ENCODE assay signal across 25 mouse cellular contexts in genomic region chr2:58527786-58528185, GRCm38 (mm10). TPM values are rescaled to one million over a fixed set of nuclear protein-coding genes. Genes with fewer than 3 reads are reported as not detected.
"Had no signal": no experiment of that assay in that cellular context is flagged by ENCODE, and none has a peak within 500 bp of the region (broad histone marks: within the 10 kb centered on the region; RNA-seq: fewer than 3 reads in every experiment).

No protein-coding gene starts in this region.

- H3K4me2 ChIP-seq: kidney, embryonic 15.5 days; limb, embryonic 12.5 days; limb, embryonic 15.5 days; liver, embryonic 11.5 days; lung, embryonic 14.5 days; midbrain, embryonic 12.5 days; midbrain, embryonic 15.5 days had no signal

- DNase-seq: kidney, postnatal 14 days; kidney, postnatal 4 days; left cerebral cortex, postnatal 4 days; liver, postnatal 0 days; lung, embryonic 14.5 days; thymus, adult 18-20 months; thymus, postnatal 36 days had no signal

- H3K27ac ChIP-seq: kidney, embryonic 15.5 days; limb, embryonic 12.5 days; limb, embryonic 15.5 days; liver, embryonic 14.5 days; macrophage; midbrain, embryonic 12.5 days; midbrain, embryonic 15.5 days had no signal

- H3K9ac ChIP-seq: kidney, embryonic 15.5 days; limb, embryonic 12.5 days; limb, embryonic 15.5 days; liver, embryonic 14.5 days; liver, postnatal 0 days; lung, embryonic 14.5 days; midbrain, embryonic 12.5 days; midbrain, embryonic 15.5 days had no signal

- H3K4me3 ChIP-seq: kidney, embryonic 15.5 days; limb, embryonic 12.5 days; limb, embryonic 15.5 days; midbrain, embryonic 12.5 days; midbrain, embryonic 15.5 days had no signal

- ATAC-seq: liver, postnatal 0 days; lung, postnatal 0 days; midbrain, embryonic 15.5 days had no signal

- H3K36me3 ChIP-seq: kidney, embryonic 15.5 days; limb, embryonic 12.5 days; limb, embryonic 15.5 days; midbrain, embryonic 12.5 days; midbrain, embryonic 15.5 days had no signal

- H3K9me3 ChIP-seq: kidney, embryonic 15.5 days; limb, embryonic 12.5 days; limb, embryonic 15.5 days; midbrain, embryonic 12.5 days; midbrain, embryonic 15.5 days had no signal

- H3K27me3 ChIP-seq: kidney, embryonic 15.5 days; limb, embryonic 12.5 days; limb, embryonic 15.5 days; midbrain, embryonic 12.5 days; midbrain, embryonic 15.5 days had no signal

RNA-seq across cellular contexts. Expression of gene Gm17409, which starts 57.9 kb away (rescaled TPM):
- total RNA-seq: layer of hippocampus, adult 18-20 months; layer of hippocampus, postnatal 14 days; left cerebral cortex, adult 8-10 months; left cerebral cortex, postnatal 14 days; left cerebral cortex, postnatal 4 days; megakaryocyte, adult 5-6 weeks had no signal
- polyA plus RNA-seq: kidney, embryonic 15.5 days; limb, embryonic 12.5 days; limb, embryonic 15.5 days; liver, embryonic 11.5 days; liver, embryonic 14.5 days; liver, postnatal 0 days; lung, embryonic 14.5 days; lung, postnatal 0 days; macrophage; midbrain, embryonic 12.5 days; midbrain, embryonic 15.5 days; small intestine, adult 2 months; spleen, adult 2 months; stomach, embryonic 16.5 days; urinary bladder, adult 2 months had no signal
